Mouse (Mus musculus) testis, adult 2 months (tissue): ENCODE data around the gene Ntn3. TPM values are rescaled to one million over a fixed set of nuclear protein-coding genes. Genes with fewer than 3 reads are reported as not detected.
A peak's percentile ranks its signal among the peaks of the same experiment; 100 is the strongest.

Source experiments
- H3K27ac ChIP-seq: fragments of 200-500 bp; 2 replicates; pipeline ENCODE4 v1.5.1; 2012; ENCODE audit warnings: low read depth, low read length; ENCODE audit not compliant: control insufficient read depth, insufficient read depth
- H3K27me3 ChIP-seq: fragments of 200-500 bp; 2 replicates; pipeline ENCODE4 v1.6.1; 2012; ENCODE audit warnings: mild to moderate bottlenecking, low read length, moderate library complexity; ENCODE audit not compliant: control insufficient read depth, insufficient read depth
- H3K36me3 ChIP-seq: fragments of 200-500 bp; 2 replicates; pipeline ENCODE4 v1.6.1; 2012; ENCODE audit warnings: mild to moderate bottlenecking, low read length; ENCODE audit not compliant: control insufficient read depth, insufficient read depth
- H3K4me1 ChIP-seq: fragments of 200-500 bp; 2 replicates; pipeline ENCODE4 v1.6.1; 2012; ENCODE audit warnings: low read length; ENCODE audit not compliant: control insufficient read depth, insufficient read depth
- H3K4me3 ChIP-seq: fragments of 200-500 bp; 2 replicates; pipeline ENCODE4 v1.5.1; 2012; ENCODE audit warnings: low read depth, mild to moderate bottlenecking, low read length, moderate library complexity, mixed read lengths; ENCODE audit not compliant: control insufficient read depth
- CTCF ChIP-seq: fragments of 200-500 bp; IDR thresholded peaks from 2 replicates; pipeline ENCODE4 v1.5.1; 2012; ENCODE audit warnings: low read depth, mild to moderate bottlenecking, inconsistent platforms, low read length, moderate library complexity; ENCODE audit not compliant: control insufficient read depth, insufficient read depth, insufficient replicate concordance
- POLR2A ChIP-seq: fragments of 200-500 bp; IDR thresholded peaks from 2 replicates; pipeline ENCODE4 v1.6.1; 2012; ENCODE audit warnings: low read depth, mild to moderate bottlenecking, inconsistent platforms, low read length, moderate library complexity; ENCODE audit not compliant: control insufficient read depth
- polyA plus RNA-seq: library from polyadenylated mRNA; depleted of rRNA; stranded (reverse); fragments of >200 nt; gene quantifications from 2 replicates; pipeline ENCODE4 v1.2.3, GENCODE M21; 2012

The Ntn3 gene
- polyA plus RNA-seq, 1 experiment = 0.54 TPM

- Histone ChIP-seq H3K36me3 (no peaks in the 10 kb centered on the region), H3K4me3 (no peak overlapping the region), H3K27ac (no peak overlapping the region), H3K4me1 (no peaks in the 10 kb centered on the region), H3K27me3 (no peaks in the 10 kb centered on the region)
- TF ChIP-seq CTCF = peak; percentile 56; the same call in 1 of the 2 replicates
- no peak for TF ChIP-seq POLR2A
Measured at GRCm38 (mm10) chr17:24243311-24243969, 34.1 kb upstream of the Ntn3 start.

DNA sequence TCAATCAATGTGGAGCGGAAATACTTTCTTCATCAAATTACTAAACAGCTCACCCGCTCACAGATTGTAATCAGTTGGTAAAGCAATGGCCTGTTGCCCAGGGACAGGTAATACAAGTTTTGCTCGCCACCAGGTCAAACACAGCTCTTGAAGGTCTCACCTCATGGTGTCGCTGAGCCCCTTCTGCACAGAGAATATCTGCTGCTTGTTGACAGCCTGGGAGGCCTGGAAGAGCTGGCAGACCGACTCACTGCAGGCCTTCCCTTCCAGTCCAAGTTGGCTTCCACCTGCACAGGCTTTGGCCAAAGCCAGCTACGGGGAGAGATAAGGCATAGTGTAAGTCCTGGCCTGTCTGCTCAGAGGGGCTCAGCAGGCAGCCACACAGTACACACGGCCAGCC is 27.6 kb upstream of the Ntn3 start:
- Histone ChIP-seq H3K4me1 (no peaks in the 10 kb centered on the region), H3K27me3 (no peaks in the 10 kb centered on the region), H3K36me3 (no peaks in the 10 kb centered on the region), H3K27ac (no peak overlapping the region), H3K4me3 (no peak overlapping the region)
- no peak for TF ChIP-seq CTCF
- no peak for TF ChIP-seq POLR2A

- TF ChIP-seq CTCF (no peak), POLR2A (no peak)
- H3K27ac ChIP-seq = no peak overlapping the region
- no peaks in the 10 kb centered on the region for H3K36me3 ChIP-seq
- no peak overlapping the region for H3K4me3 ChIP-seq
- no peaks in the 10 kb centered on the region for H3K27me3 ChIP-seq
- H3K4me1 ChIP-seq = no peaks in the 10 kb centered on the region
Measured at GRCm38 (mm10) chr17:24236479-24236878, 27.1 kb upstream of the Ntn3 start.

DNA sequence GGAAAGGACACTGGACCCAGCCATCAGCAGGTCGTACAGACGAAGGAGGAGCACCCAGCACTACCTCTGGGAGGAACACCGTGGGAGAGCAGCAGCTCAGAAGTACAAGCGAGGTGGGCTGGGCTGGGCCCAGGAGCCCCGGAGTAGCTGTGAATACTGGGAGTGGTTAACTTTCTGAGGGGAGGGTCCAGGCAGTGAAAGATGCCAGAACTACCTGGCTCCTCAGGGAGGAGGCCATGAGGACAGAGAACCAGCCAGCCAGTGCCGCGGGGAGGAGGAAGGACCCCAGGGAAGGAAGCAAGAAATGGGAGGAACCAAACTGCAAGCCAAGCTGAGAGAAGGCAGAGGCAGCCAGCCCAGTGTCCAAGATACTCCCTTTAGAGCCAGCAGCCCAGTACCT is 18.6 kb upstream of the Ntn3 start:
- no peak for TF ChIP-seq POLR2A
- Histone ChIP-seq H3K27ac (no peak overlapping the region), H3K4me3 (no peak overlapping the region), H3K4me1 (no peaks in the 10 kb centered on the region), H3K27me3 (no peaks in the 10 kb centered on the region), H3K36me3 (no peaks in the 10 kb centered on the region)

- Histone ChIP-seq H3K4me3 (no peak overlapping the region), H3K27me3 (no peaks in the 10 kb centered on the region), H3K36me3 (no peaks in the 10 kb centered on the region), H3K4me1 (no peaks in the 10 kb centered on the region), H3K27ac (no peak overlapping the region)
- TF ChIP-seq POLR2A (no peak), CTCF (no peak)
Measured at GRCm38 (mm10) chr17:24226721-24227120, 17.4 kb upstream of the Ntn3 start.

DNA sequence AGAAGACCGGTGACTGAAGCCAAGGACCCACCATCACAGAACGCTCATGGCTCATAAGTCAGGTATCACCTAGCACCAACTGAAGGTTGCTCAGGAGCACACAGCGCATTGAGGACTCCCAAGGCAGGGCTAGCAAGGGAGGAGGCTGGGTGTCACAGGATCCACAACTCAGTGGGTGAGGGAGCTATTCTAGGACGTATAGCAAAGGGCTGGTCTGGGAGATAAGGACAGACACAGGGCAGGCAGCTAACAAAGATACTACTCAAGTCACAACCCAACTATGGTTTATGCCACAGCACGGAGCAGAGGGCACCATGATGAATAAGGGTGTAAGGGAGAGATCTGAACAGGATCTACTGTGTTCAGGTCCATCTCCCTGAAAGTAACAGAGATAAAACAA is 16.5 kb upstream of the Ntn3 start:
- no peaks in the 10 kb centered on the region for H3K36me3 ChIP-seq
- TF ChIP-seq CTCF = no peak
- no peak for TF ChIP-seq POLR2A
- no peaks in the 10 kb centered on the region; the same call in 1 of the 2 replicates for H3K4me1 ChIP-seq
- no peak overlapping the region for H3K27ac ChIP-seq
- H3K27me3 ChIP-seq = no peaks in the 10 kb centered on the region
- no peak overlapping the region for H3K4me3 ChIP-seq

DNA sequence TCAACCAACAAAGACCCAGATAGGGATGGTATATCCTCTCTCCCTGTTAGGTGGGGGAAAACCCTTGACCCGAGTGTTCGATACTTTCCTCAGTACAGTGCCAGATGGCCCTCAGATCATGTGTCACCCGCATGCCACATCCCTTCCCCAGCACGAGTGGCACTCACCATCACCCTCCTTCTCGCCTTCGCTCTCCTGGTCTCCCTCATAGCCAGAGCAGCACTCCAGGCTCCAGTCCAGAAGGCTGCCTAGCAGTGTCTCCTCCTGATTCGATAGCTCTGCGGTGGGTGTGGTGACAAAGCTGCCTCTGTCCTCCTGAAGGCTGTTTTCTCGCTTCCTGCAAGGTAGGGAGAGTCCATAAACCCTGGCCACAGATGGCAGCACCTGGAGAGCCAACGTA is 15.4 kb upstream of the Ntn3 start:
- TF ChIP-seq CTCF (no peak), POLR2A (no peak)
- Histone ChIP-seq H3K27me3 (no peaks in the 10 kb centered on the region), H3K27ac (no peak overlapping the region), H3K36me3 (no peaks in the 10 kb centered on the region), H3K4me1 (peaks cover 9% of the 10 kb centered on the region), H3K4me3 (no peak overlapping the region)

DNA sequence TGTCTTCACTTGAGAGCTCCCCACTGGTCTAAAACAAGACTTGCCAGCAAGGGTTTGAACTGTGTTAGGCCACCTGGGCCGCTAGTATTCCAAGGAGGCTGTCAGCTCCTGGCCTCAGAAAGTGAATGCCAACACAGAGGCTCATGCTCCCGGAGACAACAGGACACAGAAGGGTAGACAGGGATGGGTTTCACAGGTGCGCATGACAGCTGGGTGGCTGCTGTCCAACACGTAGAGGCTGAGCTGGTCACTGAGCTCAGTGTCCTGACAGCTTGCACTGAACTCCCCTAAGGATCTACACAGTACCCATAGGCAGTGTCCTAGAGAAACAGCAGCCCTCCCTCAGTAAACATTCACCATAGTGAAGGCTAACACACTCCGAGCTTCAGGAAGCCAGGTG is 14.2 kb upstream of the Ntn3 start:
- no peak overlapping the region for H3K4me3 ChIP-seq
- H3K27me3 ChIP-seq = no peaks in the 10 kb centered on the region
- H3K4me1 ChIP-seq = peaks cover 13% of the 10 kb centered on the region
- TF ChIP-seq CTCF = no peak
- TF ChIP-seq POLR2A = no peak
- no peaks in the 10 kb centered on the region for H3K36me3 ChIP-seq
- H3K27ac ChIP-seq = no peak overlapping the region
